Mouse (Mus musculus) brain, embryonic 18.5 days (tissue): ENCODE measurements around the gene Eprs.

Experiments used
- DNase-seq: peaks from one replicate; pipeline ENCODE4 v3.0.0-alpha.2; 2012; ENCODE audit warnings: low read depth, low spot score

Gene Eprs

GRCm38 (mm10) chr1:185449727-185450126, 86.9 kb downstream of the Eprs start:
- DNase-seq: no peak

GRCm38 (mm10) chr1:185451077-185451476, 88.2 kb downstream of the Eprs start:
- DNase-seq: no peak

GRCm38 (mm10) chr1:185451495-185451894, 88.7 kb downstream of the Eprs start:
- no peak for DNase-seq

GRCm38 (mm10) chr1:185452461-185452860, 89.6 kb downstream of the Eprs start:
- no peak for DNase-seq

- no peak for DNase-seq
Measured at GRCm38 (mm10) chr1:185454144-185454543, 91.3 kb downstream of the Eprs start.

GRCm38 (mm10) chr1:185454575-185454954, 91.7 kb downstream of the Eprs start, which contains the start of gene Slc30a10:
Gene Slc30a10 (plus strand): TSS chr1:185454848.
- no peak for DNase-seq

GRCm38 (mm10) chr1:185454955-185455701, 92.3 kb downstream of the Eprs start:
- DNase-seq: no peak

- no peak for DNase-seq
Measured at GRCm38 (mm10) chr1:185456327-185456726, 93.5 kb downstream of the Eprs start.

GRCm38 (mm10) chr1:185460096-185460495, 97.3 kb downstream of the Eprs start:
- no peak for DNase-seq

GRCm38 (mm10) chr1:185462889-185463288, 100.0 kb downstream of the Eprs start:
- DNase-seq: no peak

GRCm38 (mm10) chr1:185469551-185470021, 106.7 kb downstream of the Eprs start:
- no peak for DNase-seq

GRCm38 (mm10) chr1:185472025-185472720, 109.3 kb downstream of the Eprs start:
- no peak for DNase-seq

- DNase-seq: no peak
Measured at GRCm38 (mm10) chr1:185472730-185473129, 109.9 kb downstream of the Eprs start.

- DNase-seq: no peak
Measured at GRCm38 (mm10) chr1:185473437-185473836, 110.6 kb downstream of the Eprs start.
